Mouse (Mus musculus) heart, embryonic 14.5 days (tissue): ENCODE data around the gene Selenow. TPM values are rescaled to one million over a fixed set of nuclear protein-coding genes. Genes with fewer than 3 reads are reported as not detected.

Experiments
- ATAC-seq: fragments of 200-750 bp; cut with Nextera tagmentation; 2 replicates; pipeline ENCODE4 v1.8.0; 2017; ENCODE audit warnings: low read depth, moderate TSS enrichment; ENCODE audit not compliant: insufficient number of reproducible peaks, insufficient read depth, low FRiP score
- H3K27ac ChIP-seq, 2 experiments: fragments of 200-500 bp in 1 of 2; fragments of 300-500 bp in 1 of 2; sonication (generic) in 1 of 2; replicated peaks in 1 of 2; 2 replicates each; pipeline ENCODE4 v1.5.1; 2012 to 2014; ENCODE audit warnings: low read depth in 2 of 2, low read length in 2 of 2, control low read depth in 1 of 2, mild to moderate bottlenecking in 1 of 2, mixed read lengths in 1 of 2; ENCODE audit not compliant: control insufficient read depth in 1 of 2, insufficient read depth in 1 of 2
- H3K27me3 ChIP-seq: fragments of 300-500 bp; sonication (generic); 2 replicates; pipeline ENCODE4 v1.6.1; 2014; ENCODE audit warnings: mild to moderate bottlenecking, low read length, control low read depth; ENCODE audit not compliant: control insufficient read depth, insufficient read depth
- H3K36me3 ChIP-seq: fragments of 300-500 bp; sonication (generic); 2 replicates; pipeline ENCODE4 v1.6.1; 2014; ENCODE audit warnings: mild to moderate bottlenecking, control low read depth, low read length, mixed read lengths; ENCODE audit not compliant: control insufficient read depth, insufficient read depth
- H3K4me1 ChIP-seq, 2 experiments: fragments of 200-500 bp in 1 of 2; fragments of 300-500 bp in 1 of 2; sonication (generic) in 1 of 2; 2 replicates each; pipeline ENCODE4 v1.6.1; 2012 to 2014; ENCODE audit warnings: low read length in 2 of 2, control low read depth in 1 of 2, mixed read lengths in 1 of 2; ENCODE audit not compliant: control insufficient read depth in 2 of 2, insufficient read depth in 2 of 2
- H3K4me2 ChIP-seq: fragments of 300-500 bp; sonication (generic); 2 replicates; pipeline ENCODE4 v1.6.1; 2014; ENCODE audit warnings: mild to moderate bottlenecking, low read length
- H3K4me3 ChIP-seq, 2 experiments: fragments of 200-500 bp in 1 of 2; fragments of 300-500 bp in 1 of 2; sonication (generic) in 1 of 2; 2 replicates each; pipeline ENCODE4 v1.5.1; 2012 to 2014; ENCODE audit warnings: low read length in 2 of 2, mild to moderate bottlenecking in 2 of 2, control low read depth in 1 of 2, low read depth in 1 of 2, moderate library complexity in 1 of 2; ENCODE audit not compliant: control insufficient read depth in 1 of 2, insufficient read depth in 1 of 2
- H3K9ac ChIP-seq: fragments of 300-500 bp; sonication (generic); 2 replicates; pipeline ENCODE4 v1.6.1; 2014; ENCODE audit warnings: mild to moderate bottlenecking, low read length
- H3K9me3 ChIP-seq: fragments of 300-500 bp; sonication (generic); 2 replicates; pipeline ENCODE4 v1.6.1; 2016; ENCODE audit warnings: low read length, control low read depth; ENCODE audit not compliant: control insufficient read depth
- whole genome bisulfite sequencing: fragments of 180-500 bp; shearing (Covaris S2); extraction: QIAGEN DNeasy Blood & Tissue Kit; methylation state at CpG from one replicate; pipeline ENCODE4 v1.1.7; 2014; 5-methylcytosine and 5-hydroxymethylcytosine counted together
- polyA plus RNA-seq: library from polyadenylated mRNA; unstranded; fragments of >200 nt; fragmentation: Nextera tagmentation; extraction: Ambion mirVana; gene quantifications from 2 replicates; pipeline ENCODE4 v1.2.1, GENCODE M21; 2014

The Selenow gene
- polyA plus RNA-seq = 828 and 831 TPM in 2 replicates

- Histone ChIP-seq H3K9ac (peak within 1 kb of the TSS; percentile 89), H3K4me3 (peak within 1 kb of the TSS; percentile 67 to 84), H3K4me1 (peaks cover 15 to 23% of the 10 kb centered on the region in 2 experiments), H3K36me3 (peaks cover 31% of the 10 kb centered on the region), H3K9me3 (no peaks in the 10 kb centered on the region), H3K27ac (peak within 1 kb of the TSS; percentile 82 to 87), H3K27me3 (no peaks in the 10 kb centered on the region), H3K4me2 (peak within 1 kb of the TSS; percentile 90)
- under 1% methylated on average over 33 of the region's 33 CpGs for WGBS
- ATAC-seq = peak; percentile 91
Observed at GRCm38 (mm10) chr7:15922220-15922773, at the start of gene Selenow. TSS of gene Selenow (minus strand) at chr7:15922402.

- Histone ChIP-seq H3K9me3 (0 out of 2 replicates have a peak, but pooled peaks cover 5% of the 10 kb centered on the region), H3K4me2 (no peak overlapping the region), H3K4me3 (no peak overlapping the region), H3K27ac (no peak overlapping the region), H3K36me3 (peaks cover 45% of the 10 kb centered on the region), H3K27me3 (no peaks in the 10 kb centered on the region), H3K9ac (no peak overlapping the region), H3K4me1 (peaks cover 3 to 4% of the 10 kb centered on the region in 2 experiments)
- 80% methylated on average over 3 of the region's 3 CpGs for WGBS
- no peak for ATAC-seq
Observed at GRCm38 (mm10) chr7:15969674-15970073, 47.5 kb upstream of the Selenow start.

- Histone ChIP-seq H3K4me1 (peaks cover 14 to 18% of the 10 kb centered on the region in 2 experiments), H3K9me3 (0 out of 2 replicates have a peak, but pooled peaks cover 5% of the 10 kb centered on the region), H3K9ac (no peak overlapping the region), H3K4me2 (no peak overlapping the region), H3K27ac (no peak overlapping the region), H3K4me3 (no peak overlapping the region), H3K27me3 (no peaks in the 10 kb centered on the region), H3K36me3 (peaks cover 40% of the 10 kb centered on the region)
- WGBS = 86% methylated on average over 8 of the region's 8 CpGs
- ATAC-seq = no peak
Observed at GRCm38 (mm10) chr7:15968322-15968721, 46.1 kb upstream of the Selenow start.

GRCm38 (mm10) chr7:15967312-15967711 is 45.1 kb upstream of the Selenow start, which contains the start of gene Ehd2:
TSS of gene Ehd2 (minus strand) at chr7:15967567.
- ATAC-seq = peak; percentile 69
- Histone ChIP-seq H3K9me3 (0 out of 2 replicates have a peak, but pooled peaks cover 5% of the 10 kb centered on the region), H3K4me2 (peak within 1 kb of the TSS; percentile 68), H3K27me3 (no peaks in the 10 kb centered on the region), H3K36me3 (peaks cover 34% of the 10 kb centered on the region), H3K27ac (peak within 1 kb of the TSS in 1 of 2 experiments; percentile 19; a peak in 3 of 4 replicates), H3K4me3 (peak within 1 kb of the TSS; percentile 51 to 57), H3K4me1 (peaks cover 23 to 28% of the 10 kb centered on the region in 2 experiments), H3K9ac (peak within 1 kb of the TSS; percentile 81)
- WGBS = under 1% methylated on average over 22 of the region's 22 CpGs

GRCm38 (mm10) chr7:15966489-15966888 is 44.3 kb upstream of the Selenow start:
- H3K27ac ChIP-seq = peak overlapping the region in 1 of 2 experiments; percentile 19; a peak in 1 of 4 replicates
- no peaks in the 10 kb centered on the region for H3K27me3 ChIP-seq
- H3K36me3 ChIP-seq = peaks cover 26% of the 10 kb centered on the region
- 49% methylated on average over 3 of the region's 3 CpGs for WGBS
- H3K4me3 ChIP-seq = peak overlapping the region; percentile 51 to 57; a peak in 3 of 4 replicates
- 0 out of 2 replicates have a peak, but pooled peaks cover 5% of the 10 kb centered on the region for H3K9me3 ChIP-seq
- ATAC-seq = no peak
- H3K4me1 ChIP-seq = peaks cover 31 to 36% of the 10 kb centered on the region in 2 experiments
- H3K9ac ChIP-seq = peak overlapping the region; percentile 81; the same call in 1 of the 2 replicates
- H3K4me2 ChIP-seq = peak overlapping the region; percentile 68

- Histone ChIP-seq H3K27ac (peak overlapping the region; percentile 89 to 94; a peak in 2 of 4 replicates), H3K36me3 (peaks cover 23% of the 10 kb centered on the region), H3K4me2 (peak overlapping the region; percentile 68), H3K4me1 (peaks cover 38 to 49% of the 10 kb centered on the region in 2 experiments), H3K9ac (peak overlapping the region; percentile 53; the same call in 1 of the 2 replicates), H3K27me3 (no peaks in the 10 kb centered on the region), H3K4me3 (peak overlapping the region; percentile 10 to 18; a peak in 3 of 4 replicates), H3K9me3 (no peaks in the 10 kb centered on the region)
- 75% methylated on average over 32 of the region's 32 CpGs for WGBS
- no peak for ATAC-seq
Observed at GRCm38 (mm10) chr7:15963798-15964652, 41.8 kb upstream of the Selenow start.
